Mouse (Mus musculus) cerebellum, adult 8-10 months (tissue): ENCODE measurements around the gene Sh3bp5.

ENCODE experiments used
- DNase-seq: peaks from one replicate; pipeline ENCODE4 v3.0.0; 2022

Sh3bp5 gene

GRCm38 (mm10) chr14:31330957-31331356 lies 104.9 kb downstream of the Sh3bp5 start:
- DNase-seq, result no peak

- DNase-seq, result no peak
Observed at GRCm38 (mm10) chr14:31329741-31330140, 106.1 kb downstream of the Sh3bp5 start.

DNA sequence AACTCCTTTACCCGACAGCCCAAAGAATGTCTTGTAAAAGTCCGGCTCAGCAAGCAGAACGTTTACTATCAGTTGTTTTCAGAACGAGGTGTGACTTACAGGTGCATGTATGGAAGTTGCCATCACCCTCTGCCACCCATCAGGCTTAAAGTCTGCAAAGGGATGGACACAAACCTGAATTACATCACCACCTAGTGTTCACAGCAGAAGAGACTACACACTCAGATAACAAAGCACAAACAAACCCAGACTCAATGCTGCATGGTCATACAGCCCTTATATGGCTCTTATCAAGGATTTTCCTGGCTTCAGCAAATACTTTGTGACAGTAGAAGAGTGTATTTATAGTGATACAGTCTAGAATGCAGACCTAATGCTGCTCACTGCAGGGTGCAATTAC lies 108.2 kb downstream of the Sh3bp5 start:
- no peak for DNase-seq

- no peak for DNase-seq
Observed at GRCm38 (mm10) chr14:31327196-31327595, 108.7 kb downstream of the Sh3bp5 start.

DNA sequence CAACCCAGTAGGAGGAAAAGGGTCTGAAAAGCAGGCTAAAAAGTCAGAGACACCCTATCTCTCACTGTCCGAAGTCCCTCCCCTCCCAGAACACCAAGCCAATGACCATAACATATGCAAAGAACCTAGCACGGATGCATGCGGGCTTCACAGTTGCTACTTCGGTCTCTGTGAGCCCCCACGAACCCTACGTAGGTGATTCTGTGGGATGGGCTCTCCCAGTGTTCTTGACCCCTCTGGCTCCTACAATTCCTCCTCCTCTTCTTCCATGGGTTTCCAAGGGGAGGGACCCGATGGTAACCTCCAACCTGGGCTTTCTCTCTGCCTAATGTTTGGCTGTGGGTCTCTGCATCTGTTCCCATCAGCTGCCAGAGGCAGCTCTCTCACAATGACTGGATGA lies 109.1 kb downstream of the Sh3bp5 start:
- no peak for DNase-seq

DNA sequence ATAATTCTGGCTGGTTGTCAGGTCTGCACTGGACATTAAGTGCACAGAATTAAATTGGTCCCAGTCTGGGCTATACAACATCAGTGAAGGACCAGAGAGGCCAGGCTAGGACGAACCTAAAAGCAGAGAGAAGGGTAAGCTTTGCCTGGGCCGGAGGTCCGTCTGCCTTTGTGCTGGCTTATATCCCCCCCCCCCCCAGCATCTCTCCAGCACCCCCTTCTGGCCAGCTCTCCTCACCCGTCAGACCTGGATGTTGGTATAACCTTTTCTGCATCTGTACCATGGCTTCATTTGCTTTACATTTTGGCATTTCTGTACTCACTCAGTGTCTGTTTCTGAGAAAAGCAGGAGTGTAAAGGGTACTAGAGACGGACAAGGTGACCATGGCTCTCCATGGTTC lies 110.3 kb downstream of the Sh3bp5 start:
- no peak for DNase-seq

DNA sequence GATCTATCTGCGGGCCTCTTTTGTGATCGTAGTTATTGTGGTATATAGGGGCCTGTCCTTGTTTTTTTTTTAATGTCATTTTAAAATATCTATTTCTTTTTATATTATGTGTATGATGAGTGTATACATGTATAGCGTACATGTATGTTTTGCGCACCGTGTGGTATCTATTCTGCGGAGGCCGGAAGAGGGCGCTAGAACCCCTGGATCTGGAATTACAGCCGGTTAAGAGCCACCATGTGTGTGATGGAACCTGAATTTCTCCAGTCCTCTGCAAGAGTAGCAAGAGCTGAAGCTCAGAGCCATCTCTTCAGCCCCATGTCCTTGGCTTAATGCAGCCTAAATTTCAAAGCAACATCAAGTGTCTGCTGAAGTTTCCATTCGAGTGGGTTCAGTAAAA lies 111.0 kb downstream of the Sh3bp5 start:
- no peak for DNase-seq

DNA sequence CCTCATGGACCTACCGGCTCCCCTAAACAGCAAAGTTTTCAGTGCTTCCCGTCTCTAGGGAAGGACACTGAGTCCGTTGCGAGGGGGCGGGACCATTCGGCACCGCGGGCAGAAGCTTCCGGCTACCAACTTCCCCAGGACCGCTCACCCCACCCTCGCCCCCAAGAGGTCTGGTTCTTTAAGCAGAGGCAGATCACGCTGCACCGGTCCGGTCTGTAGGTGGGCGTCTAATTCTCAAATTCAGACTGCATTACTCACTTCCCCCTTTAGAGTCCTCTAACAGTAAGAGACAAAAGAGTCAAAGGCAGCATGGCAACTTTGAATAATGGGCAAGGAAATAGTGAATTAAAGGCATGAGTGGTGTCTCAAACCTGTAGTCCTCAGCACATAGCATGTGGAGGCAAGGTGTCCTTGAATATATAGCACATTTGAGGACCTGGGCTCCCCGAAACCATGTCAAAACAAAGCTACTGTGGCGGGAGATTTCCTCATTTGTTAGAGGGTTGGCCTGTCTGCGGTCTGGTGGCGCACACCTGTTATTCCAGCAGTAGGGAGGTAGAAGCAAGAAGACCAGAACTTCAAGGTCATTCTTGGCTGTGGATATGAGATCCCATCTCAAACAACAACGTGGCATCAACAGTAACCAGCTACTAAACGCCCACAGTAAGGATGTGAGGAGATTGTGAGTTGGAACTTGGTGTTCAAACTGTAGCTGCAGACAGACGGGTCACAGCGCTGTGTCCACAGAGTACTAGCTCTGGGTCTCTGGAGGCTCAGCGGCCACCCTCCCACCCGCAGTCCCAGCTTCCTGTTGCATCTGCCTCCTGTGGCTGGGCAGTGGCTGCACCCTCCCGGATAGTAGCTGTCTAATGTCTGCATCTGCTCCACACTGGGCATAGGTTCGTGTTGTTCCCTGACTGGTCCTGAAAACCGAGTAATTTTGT lies 111.8 kb downstream of the Sh3bp5 start, which contains the start of gene Dnah1:
TSS of gene Dnah1 (minus strand) at position 48 of the 944 bp plus-strand sequence.
- no peak for DNase-seq

GRCm38 (mm10) chr14:31323189-31323588 lies 112.7 kb downstream of the Sh3bp5 start:
- DNase-seq, result no peak

DNA sequence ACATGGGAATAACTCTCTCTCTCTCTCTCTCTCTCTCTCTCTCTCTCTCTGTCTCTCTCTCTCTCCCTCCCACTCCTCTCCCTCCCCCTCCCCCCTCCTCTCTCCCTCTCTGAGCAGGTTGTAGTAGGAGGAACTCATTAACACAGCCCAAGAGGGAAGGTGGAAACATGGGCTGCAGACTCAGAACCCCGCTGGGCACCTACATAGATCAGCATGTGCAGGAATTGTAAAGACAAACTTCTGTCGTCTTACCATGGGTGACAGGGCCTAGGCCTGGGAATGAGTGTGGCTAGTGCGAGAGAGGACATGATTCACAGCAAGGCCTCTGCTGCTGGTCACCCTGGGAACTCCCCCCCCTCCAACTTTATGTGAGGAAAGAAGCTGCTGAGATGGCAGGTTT lies 113.7 kb downstream of the Sh3bp5 start:
- no peak for DNase-seq

DNA sequence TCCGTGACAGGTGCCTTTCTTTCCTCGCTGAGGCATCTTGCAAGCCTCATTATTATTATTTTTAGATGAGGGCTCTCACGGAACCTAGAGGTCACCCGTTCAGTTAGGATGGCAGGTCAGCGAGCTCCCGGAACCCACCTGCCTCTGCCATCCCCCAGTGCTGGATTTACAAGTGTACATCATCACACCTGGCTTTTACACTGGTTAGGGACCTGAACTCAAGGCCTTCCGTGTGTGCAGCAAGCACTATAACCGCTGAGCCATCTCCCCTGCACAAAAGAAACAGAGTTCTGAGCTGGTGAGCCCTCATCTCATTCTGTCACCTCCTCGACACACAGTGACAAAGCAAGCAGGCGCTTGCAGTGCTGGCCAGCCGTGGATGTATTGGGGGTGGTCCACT lies 114.7 kb downstream of the Sh3bp5 start:
- no peak for DNase-seq

DNA sequence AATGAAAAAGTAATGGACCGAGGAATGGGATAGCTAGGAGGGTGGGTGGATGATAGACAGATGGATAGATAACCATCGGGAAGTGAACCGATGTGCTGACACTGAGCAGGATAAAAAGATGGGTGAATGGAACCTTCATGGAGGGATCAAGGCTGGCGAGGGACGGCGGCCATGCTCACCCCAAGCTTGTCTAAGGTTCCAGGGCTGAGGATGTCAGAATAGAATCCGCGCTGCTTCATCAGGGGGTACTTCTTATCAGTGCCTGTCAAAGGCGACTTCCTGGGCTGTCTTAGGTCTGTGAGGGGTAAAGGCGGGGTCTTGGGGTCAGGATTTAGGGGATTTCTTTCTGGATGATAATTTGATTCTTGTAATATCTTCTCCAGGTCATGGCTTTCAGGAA lies 116.3 kb downstream of the Sh3bp5 start:
- DNase-seq, result no peak

DNA sequence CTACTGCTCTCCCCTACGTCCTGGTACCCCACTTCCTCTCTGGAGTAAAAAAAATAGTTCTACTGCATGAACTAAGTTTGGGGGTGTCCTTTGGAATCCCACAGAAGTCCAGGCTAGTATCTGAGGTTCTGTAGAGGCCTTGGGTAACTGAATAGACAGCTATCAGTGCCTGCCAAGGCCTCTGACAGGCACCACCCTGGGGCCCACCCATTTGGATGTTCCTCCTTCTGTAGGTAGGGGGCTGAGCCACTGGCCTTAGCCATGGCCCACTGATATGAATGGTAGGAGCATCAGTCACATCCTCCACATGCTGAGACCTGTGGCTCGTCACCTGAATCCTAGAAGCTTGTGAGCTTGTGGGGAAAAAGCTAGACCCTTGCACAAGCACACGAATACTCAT lies 118.1 kb downstream of the Sh3bp5 start:
- DNase-seq, result no peak

GRCm38 (mm10) chr14:31316613-31317012 lies 119.3 kb downstream of the Sh3bp5 start:
- no peak for DNase-seq

GRCm38 (mm10) chr14:31313192-31313591 lies 122.7 kb downstream of the Sh3bp5 start:
- no peak for DNase-seq
